Mouse (Mus musculus): ENCODE measurements around the gene Uimc1. TPM values are rescaled to one million over a fixed set of nuclear protein-coding genes. Genes with fewer than 3 reads are reported as not detected.

Uimc1 gene
- 27.9 and 33.2 TPM in 2 replicates for polyA plus RNA-seq (2011; ENCODE audit: insufficient read length, low read depth, missing spikeins)

DNA sequence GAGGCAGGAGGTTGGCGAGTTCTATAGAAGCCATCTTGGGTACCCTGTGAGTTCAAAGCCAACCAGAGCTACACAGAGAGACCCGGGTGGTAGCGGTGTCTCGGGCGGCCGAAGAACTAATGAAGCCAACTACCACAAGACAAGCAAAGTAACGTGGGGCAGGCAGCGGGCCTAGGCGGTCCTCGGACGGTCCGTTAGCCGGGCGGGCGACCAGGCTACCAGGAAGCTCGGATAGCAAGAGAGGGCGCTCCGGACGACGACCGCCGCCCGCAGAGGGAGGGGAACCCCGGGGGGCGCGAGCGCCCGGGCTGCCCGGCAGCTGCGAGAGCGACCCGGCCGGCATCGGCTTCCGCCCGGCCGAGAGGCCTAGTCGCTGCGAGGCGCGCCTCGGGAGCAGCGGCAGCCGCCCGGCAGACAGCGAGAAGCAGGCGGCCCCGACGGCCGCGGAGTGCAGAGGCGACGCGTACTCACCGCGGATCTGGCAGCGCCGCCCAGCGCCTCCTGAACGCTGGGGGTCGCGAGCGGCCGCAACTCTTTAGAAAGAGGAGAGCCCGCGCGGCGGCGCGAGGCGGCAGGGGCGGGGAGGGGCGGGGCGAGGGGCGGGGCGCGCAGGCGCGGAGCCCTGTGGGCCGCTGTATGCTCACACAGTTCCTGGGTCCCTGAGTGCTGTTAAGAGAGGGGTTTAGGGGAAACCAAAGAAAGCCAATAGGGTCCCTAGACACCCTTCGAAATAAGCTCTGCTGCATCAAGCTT lies at the start of gene Uimc1:
Gene Uimc1 (minus strand): TSS at position 575 of the 753 bp plus-strand sequence.
- 0 out of 2 replicates have a peak, but pooled peaks have one; percentile 13 for TF ChIP-seq CTCF (IDR thresholded peaks at IDR 0.05; ENCODE audit: borderline replicate concordance, insufficient read depth, low read length)
- TF ChIP-seq POLR2A (IDR thresholded peaks at IDR 0.05; ENCODE audit: low read depth, low read length), result peak; percentile 78
- Histone ChIP-seq H3K4me1 (ENCODE audit: control insufficient read depth, insufficient read depth, low read length) (no peaks in the 10 kb centered on the region), H3K4me3 (ENCODE audit: insufficient read depth, low read length) (peak within 1 kb of the TSS; percentile 73), H3K27ac (ENCODE audit: insufficient read depth, low read length) (peak within 1 kb of the TSS; percentile 78)

DNA sequence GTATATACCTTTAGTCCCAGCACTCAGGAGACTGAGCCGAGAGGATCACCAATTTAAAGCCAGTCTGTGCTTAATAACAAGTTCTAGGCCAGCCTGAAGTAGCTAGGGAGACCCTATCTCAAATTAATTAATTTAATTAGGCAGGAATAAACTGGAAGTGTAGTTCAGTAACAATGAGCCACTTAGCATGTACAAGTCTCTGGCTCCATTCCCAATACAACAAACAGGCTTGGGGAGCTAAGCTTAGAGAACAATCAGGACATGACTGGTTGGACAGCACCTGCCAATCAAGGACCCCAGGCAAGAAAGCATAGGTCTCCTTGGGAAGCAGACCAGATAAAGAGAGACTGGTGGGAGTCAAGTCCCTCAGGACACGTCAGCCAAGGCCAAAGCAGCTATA lies 40.2 kb upstream of the Uimc1 start:
- TF ChIP-seq POLR2A (IDR thresholded peaks at IDR 0.05; ENCODE audit: low read depth, low read length), result no peak
- TF ChIP-seq CTCF (IDR thresholded peaks at IDR 0.05; ENCODE audit: borderline replicate concordance, insufficient read depth, low read length), result no peak
- Histone ChIP-seq H3K4me3 (ENCODE audit: insufficient read depth, low read length) (no peak overlapping the region), H3K4me1 (ENCODE audit: control insufficient read depth, insufficient read depth, low read length) (no peaks in the 10 kb centered on the region), H3K27ac (ENCODE audit: insufficient read depth, low read length) (no peak overlapping the region)

DNA sequence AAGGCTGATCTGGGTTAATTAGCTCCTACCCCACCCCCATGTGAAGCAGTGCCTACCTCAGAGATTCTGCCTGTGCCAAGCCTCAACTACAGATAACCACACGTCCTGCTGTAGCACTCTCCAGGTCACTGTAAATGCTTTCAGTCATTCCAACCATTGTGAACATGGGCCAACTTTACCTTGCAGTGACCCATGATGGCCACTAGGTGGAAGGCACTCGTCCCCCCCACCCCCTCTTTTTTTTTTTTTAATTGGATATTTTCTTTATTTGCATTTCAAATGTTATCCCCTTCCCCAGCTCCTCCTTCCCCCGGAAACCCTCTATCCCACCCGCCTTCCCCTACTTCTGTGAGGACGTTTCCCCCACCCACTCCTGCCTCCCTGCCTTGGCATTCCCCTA lies 35.3 kb upstream of the Uimc1 start:
- Histone ChIP-seq H3K4me1 (ENCODE audit: control insufficient read depth, insufficient read depth, low read length) (no peaks in the 10 kb centered on the region), H3K27ac (ENCODE audit: insufficient read depth, low read length) (no peak overlapping the region), H3K4me3 (ENCODE audit: insufficient read depth, low read length) (no peak overlapping the region)
- TF ChIP-seq POLR2A (IDR thresholded peaks at IDR 0.05; ENCODE audit: low read depth, low read length), result no peak
- TF ChIP-seq CTCF (IDR thresholded peaks at IDR 0.05; ENCODE audit: borderline replicate concordance, insufficient read depth, low read length), result peak; percentile 22; the same call in 1 of the 2 replicates

DNA sequence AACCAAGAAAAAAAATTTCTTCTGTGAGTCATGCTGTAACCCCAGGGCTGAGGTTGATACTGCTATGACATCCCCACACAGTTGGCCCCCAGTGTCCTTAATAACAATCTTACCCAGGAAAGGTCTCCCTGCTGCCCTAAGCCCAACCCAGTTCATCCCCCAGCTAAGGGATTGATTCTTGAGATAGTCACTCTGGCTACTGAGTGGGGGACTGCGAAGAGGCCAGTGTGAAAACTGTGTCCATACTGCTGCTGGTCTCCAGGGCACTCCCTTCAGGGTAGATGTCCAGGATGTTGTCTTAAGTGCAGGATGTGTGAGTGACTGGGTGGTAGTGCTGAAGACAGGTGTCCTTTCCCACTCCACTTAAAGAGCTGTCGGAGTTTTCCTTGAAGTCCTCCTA lies 33.3 kb upstream of the Uimc1 start, which contains the start of gene Gm17617:
Gene Gm17617 (minus strand): TSS at position 101 of the 400 bp plus-strand sequence.
- Histone ChIP-seq H3K4me1 (ENCODE audit: control insufficient read depth, insufficient read depth, low read length) (no peaks in the 10 kb centered on the region), H3K4me3 (ENCODE audit: insufficient read depth, low read length) (no peak within 1 kb of the TSS), H3K27ac (ENCODE audit: insufficient read depth, low read length) (no peak within 1 kb of the TSS)
- TF ChIP-seq POLR2A (IDR thresholded peaks at IDR 0.05; ENCODE audit: low read depth, low read length) (no peak), CTCF (IDR thresholded peaks at IDR 0.05; ENCODE audit: borderline replicate concordance, insufficient read depth, low read length) (no peak)

DNA sequence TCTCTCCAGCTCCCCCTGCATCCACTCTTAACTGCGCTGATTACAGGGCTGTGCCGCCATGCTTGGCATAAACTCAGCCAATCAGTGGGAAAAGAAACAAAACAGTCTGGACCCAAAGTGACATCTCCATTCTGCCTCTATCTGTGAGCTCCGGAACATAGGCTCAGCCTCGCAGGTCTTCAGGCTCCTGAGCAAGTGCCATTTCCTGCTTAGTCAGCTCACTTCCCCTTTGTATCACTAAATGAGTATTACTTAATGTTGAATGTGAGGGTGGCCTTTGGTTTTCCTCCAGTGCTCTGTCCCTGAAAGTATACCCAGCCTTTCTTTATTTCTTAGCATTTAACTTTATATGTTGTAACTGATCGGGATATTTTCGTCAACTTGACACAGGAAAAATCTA lies 24.8 kb upstream of the Uimc1 start:
- TF ChIP-seq CTCF (IDR thresholded peaks at IDR 0.05; ENCODE audit: borderline replicate concordance, insufficient read depth, low read length) (no peak), POLR2A (IDR thresholded peaks at IDR 0.05; ENCODE audit: low read depth, low read length) (no peak)
- no peak overlapping the region for H3K27ac ChIP-seq (ENCODE audit: insufficient read depth, low read length)
- H3K4me3 ChIP-seq (ENCODE audit: insufficient read depth, low read length), result no peak overlapping the region
- H3K4me1 ChIP-seq (ENCODE audit: control insufficient read depth, insufficient read depth, low read length), result no peaks in the 10 kb centered on the region

DNA sequence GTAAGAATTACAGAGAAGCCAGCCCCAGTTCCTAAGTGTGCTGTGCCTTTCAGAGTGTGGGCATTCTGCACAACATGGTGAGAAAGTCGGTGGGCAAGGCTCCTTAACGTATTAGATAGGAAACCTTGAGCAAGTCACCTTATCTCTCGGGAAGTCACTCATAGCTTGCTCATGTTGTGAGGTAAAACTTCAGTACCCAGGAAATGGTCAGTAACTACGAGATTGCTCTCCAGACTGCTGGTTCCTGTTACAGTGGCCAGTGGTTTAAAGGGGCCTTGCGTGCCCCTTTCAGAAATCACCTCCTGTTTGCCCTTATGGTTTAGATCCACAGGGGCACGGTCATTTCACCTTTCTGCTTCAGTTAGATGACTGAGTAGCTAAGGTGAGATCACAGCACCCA lies 14.3 kb upstream of the Uimc1 start:
- H3K4me3 ChIP-seq (ENCODE audit: insufficient read depth, low read length), result no peak overlapping the region
- no peak overlapping the region for H3K27ac ChIP-seq (ENCODE audit: insufficient read depth, low read length)
- no peaks in the 10 kb centered on the region for H3K4me1 ChIP-seq (ENCODE audit: control insufficient read depth, insufficient read depth, low read length)
- no peak for TF ChIP-seq CTCF (IDR thresholded peaks at IDR 0.05; ENCODE audit: borderline replicate concordance, insufficient read depth, low read length)
- TF ChIP-seq POLR2A (IDR thresholded peaks at IDR 0.05; ENCODE audit: low read depth, low read length), result no peak

DNA sequence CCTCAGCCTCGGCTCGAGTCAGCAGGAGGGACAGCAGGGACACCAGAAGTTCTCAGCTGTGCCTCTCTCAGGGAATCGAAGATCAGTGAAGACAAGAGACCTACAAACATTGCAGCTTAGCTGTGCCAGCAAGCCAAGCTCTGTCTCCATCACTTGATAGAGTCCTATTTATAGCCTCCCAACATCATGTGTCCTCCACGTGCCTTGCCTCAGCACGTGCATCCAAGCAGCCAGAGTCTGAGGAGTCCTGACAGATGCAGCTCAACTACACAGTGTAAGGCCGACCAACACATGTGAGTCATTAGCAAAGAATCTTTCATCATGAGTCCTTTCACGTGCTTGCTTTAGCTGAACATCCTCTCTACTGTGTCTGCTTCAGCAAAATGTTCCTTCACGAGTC lies 7.6 kb upstream of the Uimc1 start:
- no peak for TF ChIP-seq CTCF (IDR thresholded peaks at IDR 0.05; ENCODE audit: borderline replicate concordance, insufficient read depth, low read length)
- TF ChIP-seq POLR2A (IDR thresholded peaks at IDR 0.05; ENCODE audit: low read depth, low read length), result no peak
- no peak overlapping the region for H3K4me3 ChIP-seq (ENCODE audit: insufficient read depth, low read length)
- H3K4me1 ChIP-seq (ENCODE audit: control insufficient read depth, insufficient read depth, low read length), result no peaks in the 10 kb centered on the region; the same call in 1 of the 2 replicates
- no peak overlapping the region for H3K27ac ChIP-seq (ENCODE audit: insufficient read depth, low read length)

DNA sequence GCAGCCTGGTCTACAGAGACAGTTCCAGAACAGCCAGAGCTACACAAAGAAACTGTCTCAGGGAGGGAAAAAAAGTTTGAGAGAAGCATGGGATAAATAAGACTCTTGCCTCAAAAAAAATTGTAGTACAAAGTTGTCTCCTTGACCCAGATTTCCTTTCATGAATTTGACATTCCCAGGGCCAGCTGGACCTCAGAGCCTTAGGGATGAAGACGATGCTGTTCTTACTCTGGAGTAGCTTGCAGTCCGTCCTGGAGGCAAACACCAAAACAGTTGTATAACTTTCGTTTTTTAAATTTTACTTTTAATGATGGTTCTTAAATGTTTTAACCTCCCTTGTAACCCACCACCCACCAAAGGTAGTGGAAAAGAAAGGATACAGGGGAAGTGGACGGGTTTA lies 7.0 kb upstream of the Uimc1 start:
- TF ChIP-seq POLR2A (IDR thresholded peaks at IDR 0.05; ENCODE audit: low read depth, low read length) (no peak), CTCF (IDR thresholded peaks at IDR 0.05; ENCODE audit: borderline replicate concordance, insufficient read depth, low read length) (no peak)
- Histone ChIP-seq H3K27ac (ENCODE audit: insufficient read depth, low read length) (no peak overlapping the region), H3K4me3 (ENCODE audit: insufficient read depth, low read length) (no peak overlapping the region; the same call in 1 of the 2 replicates), H3K4me1 (ENCODE audit: control insufficient read depth, insufficient read depth, low read length) (no peaks in the 10 kb centered on the region; the same call in 1 of the 2 replicates)

DNA sequence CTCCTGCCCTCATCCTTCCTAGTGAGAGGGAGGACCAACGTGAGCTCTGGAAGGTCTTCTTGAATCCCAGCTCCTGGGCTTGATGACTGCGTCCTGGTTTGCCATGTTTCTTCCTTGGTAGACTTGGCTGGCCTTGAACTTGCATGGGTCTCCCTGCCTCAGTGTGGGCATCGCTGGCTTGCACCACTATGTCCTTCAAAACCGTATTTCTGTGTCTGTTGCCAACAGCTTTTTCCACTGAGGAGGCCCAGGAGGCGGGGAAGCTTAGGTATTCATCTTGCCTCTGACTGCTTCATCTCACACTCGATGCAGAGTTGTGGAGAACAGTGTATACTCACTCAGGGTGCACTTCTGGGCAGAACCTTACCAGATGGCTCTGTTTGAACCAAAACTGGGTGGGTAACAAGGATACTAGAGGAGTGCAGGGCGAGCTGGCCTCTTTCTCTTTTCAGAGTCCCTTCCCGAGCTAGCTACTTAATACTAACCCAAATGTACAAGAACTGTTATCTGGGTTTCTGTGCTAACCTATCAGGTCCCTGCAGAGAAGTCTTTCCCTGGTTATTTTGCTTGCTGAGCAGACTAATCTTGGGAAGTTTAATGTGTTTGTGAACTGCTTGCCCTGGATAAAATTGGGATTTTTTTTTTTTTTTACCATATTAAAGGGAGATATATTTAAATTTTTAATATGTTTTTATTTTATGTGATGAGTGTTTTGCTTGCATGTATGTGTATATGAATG lies 6.0 kb upstream of the Uimc1 start:
- Histone ChIP-seq H3K4me1 (ENCODE audit: control insufficient read depth, insufficient read depth, low read length) (no peaks in the 10 kb centered on the region; the same call in 1 of the 2 replicates), H3K4me3 (ENCODE audit: insufficient read depth, low read length) (peak overlapping the region; percentile 90), H3K27ac (ENCODE audit: insufficient read depth, low read length) (no peak overlapping the region; the same call in 1 of the 2 replicates)
- TF ChIP-seq POLR2A (IDR thresholded peaks at IDR 0.05; ENCODE audit: low read depth, low read length) (no peak), CTCF (IDR thresholded peaks at IDR 0.05; ENCODE audit: borderline replicate concordance, insufficient read depth, low read length) (no peak)
